Mouse (Mus musculus): ENCODE measurements around the gene Fam20b. TPM values are rescaled to one million over a fixed set of nuclear protein-coding genes. Genes with fewer than 3 reads are reported as not detected.
"Not testable (repeated sequence)": the region's sequence is repeated elsewhere in the genome, so short reads cannot be mapped to it uniquely, and the experiment has no call there.

Fam20b gene
- total RNA-seq, 2 experiments from 2014 or later, result 63.2 to 65.0 TPM

DNA sequence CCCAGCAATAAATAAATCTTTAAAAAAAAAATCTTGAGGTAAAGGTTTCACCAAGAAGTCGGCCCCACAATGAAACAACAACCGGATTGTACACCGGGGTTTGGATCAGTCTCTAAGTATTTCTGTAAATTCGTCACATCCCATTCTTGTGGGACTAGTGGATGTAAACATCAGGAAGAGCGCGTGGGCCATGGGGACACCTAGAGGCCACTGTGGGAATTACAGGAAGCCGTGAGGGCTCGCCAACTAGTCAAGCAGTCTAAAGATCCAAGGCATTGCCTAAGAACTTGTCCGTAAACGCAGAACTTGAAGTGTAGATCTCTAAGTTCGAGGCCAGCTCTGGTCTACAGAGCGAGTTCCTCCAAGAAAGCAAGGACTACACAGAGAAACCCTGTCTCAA lies 42.7 kb downstream of the Fam20b start:
- intact Hi-C loops (cut with DNase I), result no loop called here
- DNase-seq (ENCODE audit: extremely low spot score in 1 of 2, low spot score in 2 of 2), result peak in 1 of 2 experiments; percentile 47

DNA sequence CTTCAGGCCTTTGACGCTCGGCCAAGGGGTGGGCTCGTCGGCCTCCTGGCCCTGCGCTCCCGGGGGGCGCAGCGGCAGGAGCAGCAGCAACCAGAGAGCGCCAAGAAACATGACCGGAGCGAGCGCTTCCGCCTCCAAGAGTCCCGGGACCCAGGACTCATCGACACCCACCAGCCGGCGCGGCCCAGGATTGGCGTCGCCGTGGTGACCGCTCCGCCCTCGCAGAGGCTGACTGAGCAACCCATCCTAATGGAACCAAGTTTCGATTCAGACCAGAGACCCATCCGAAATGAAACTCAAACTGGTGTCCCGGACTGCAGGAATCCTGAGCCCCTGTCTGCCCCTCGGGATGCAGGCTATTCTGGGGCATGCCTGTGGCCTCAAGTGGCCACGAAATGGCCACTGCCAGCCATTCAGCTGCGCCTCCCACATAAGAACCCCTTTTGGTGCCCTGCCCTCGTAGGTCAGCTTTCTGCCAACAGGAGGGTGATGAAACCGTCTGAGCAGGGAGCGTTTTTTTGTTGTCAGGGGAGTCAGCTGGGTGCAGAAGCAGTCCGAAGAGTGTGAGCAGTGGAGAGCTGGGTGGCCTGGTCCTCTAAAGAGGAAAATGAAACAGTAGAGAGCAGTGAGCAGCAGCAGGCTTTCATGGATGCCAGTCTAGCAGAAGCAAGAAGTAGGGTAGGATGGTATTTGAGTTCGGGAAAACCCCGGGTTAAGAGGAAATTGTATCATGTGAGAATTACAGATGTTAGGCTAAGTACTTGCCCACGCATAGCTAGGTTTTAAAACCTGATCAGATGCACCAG lies 44.5 kb downstream of the Fam20b start, which contains the start of gene Tor3a:
TSS of gene Tor3a (minus strand) at position 162 of the 806 bp plus-strand sequence.
- intact Hi-C loops (cut with DNase I), result no loop called here

DNA sequence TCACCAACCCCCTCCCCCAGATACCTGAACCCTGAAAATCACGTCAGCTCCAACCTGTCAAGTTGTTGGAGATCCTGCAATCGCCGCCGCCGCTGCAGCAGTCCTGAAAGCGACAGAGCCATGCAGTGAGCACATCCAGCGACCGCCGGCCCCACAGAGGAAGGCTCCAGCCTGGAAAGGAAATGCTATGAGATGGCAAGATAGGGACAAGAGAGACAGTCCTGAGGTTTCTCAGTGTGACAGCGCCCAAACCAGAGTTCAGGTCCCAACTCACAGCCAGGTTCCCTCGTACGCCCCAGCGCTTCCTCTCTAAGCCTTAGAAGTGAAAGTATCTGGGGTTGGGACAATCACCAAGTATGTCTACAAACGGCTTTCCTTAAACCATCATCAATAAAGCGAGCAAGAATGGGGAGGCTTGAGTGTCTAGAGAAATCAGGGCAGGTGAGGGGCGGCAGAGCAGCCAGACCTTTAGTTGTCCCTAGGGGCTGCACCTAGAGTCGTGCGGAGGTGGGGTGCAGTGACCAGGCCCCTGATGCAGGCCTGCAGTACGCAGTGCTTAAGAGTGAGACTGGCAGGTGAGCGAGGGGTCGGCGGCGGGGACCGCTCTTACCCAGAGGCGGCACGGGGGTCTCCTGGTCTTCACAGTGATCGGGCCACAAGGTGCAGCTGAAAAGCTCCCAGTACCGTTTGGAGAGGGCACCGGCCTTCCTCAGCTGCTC lies 45.3 kb downstream of the Fam20b start:
- intact Hi-C loops (cut with DNase I), result no loop called here
- no peak for DNase-seq (ENCODE audit: extremely low spot score in 1 of 2, low spot score in 2 of 2)

More for the DNA sequence above, 44.5 kb downstream of the Fam20b start, which contains the start of gene Tor3a:
- DNase-seq (ENCODE audit: extremely low spot score in 1 of 2, low spot score in 2 of 2), result peak; percentile 49 to 85

DNA sequence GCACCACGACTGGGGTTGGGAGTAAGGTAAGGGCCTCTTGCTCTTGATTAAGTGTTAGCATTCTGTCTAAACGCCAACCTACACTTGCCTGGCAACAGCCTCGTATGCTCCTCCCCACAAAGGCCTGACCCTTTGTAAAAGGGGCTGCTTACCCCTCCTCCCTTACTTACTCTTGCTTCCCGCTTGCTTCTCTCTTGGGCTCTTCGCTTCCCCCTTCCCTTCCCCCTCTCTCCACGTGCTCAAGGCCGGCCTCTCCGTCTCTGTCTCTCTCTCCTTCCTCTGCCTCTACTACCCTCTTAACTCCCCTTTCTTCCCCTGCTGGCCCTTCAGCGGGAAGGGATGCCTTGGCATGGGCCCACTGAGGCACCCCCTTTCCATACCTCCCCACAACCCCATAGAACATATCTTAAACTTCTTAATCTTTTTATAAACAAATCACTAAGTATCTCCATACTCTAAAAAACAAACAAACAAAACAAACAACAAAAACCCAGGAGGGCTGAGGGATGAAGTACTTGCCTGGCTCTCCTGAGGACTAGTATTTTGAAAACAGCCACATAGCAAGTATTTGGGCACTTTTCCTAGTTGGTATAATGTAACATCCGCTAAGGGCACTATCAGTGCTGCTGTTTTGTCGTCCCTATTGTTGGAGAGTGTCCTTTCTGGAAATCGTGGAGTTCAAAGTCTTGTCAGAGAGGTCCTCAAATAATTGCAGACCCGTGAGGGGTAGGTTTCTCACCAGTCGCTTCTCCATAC lies 46.0 kb downstream of the Fam20b start:
- intact Hi-C loops (cut with DNase I), result no loop called here
- DNase-seq (ENCODE audit: extremely low spot score in 1 of 2, low spot score in 2 of 2), result no peak

DNA sequence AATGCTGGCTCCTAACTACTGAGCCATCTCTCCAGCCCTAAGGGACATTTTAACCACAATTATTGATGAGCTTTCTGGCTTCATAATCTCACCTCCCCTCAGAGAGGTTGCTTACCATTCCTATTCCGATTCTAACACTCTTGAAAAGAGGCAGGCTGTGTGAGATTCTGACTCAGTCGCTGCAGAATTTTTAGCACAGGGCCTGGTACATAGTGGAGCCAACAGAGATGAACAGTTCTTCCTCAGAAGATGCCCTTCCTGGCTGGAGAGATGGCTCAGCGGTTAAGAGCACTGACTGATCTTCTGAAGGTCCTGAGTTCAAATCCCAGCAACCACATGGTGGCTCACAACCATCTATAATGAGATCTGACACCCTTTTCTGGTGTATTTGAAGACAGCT lies 47.0 kb downstream of the Fam20b start:
- intact Hi-C loops (cut with DNase I), result no loop called here
- no peak for DNase-seq (ENCODE audit: extremely low spot score in 1 of 2, low spot score in 2 of 2)

DNA sequence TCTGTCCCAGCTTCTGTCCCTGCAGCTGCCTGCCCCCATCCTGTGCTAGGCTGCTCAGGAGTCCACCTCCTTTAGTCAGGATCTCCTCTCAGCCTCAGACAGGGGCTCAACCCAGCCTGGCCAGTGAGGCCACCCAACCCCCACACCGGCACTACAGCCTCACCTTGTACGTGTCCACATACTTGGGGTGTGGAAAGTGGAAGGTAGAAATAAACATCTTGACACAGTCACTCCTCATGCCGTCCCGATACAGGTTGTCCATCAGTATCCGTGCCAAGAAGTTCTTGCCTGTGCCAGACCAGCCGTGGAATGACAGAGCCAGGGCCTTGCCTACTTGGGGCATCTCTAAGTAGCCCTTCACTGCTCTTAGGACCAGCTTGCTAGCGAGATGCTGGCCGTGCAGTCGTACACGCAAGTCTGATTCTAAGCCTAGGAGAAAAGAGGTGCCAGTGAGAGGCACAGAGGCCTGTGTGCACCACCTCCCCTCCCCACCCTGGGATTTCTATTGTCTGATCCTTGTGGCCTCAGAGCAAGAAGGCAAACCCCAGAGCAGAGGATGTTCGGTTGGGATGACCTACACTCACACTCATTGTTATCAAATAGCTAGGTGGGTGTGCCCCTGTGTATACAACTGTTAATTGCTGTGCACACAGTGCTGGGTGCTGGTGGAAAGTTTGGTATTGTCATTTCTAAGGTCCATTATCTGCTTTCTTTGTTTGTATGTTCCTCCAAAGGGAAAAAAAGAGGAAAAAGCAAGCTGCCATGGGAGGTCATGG lies 49.5 kb downstream of the Fam20b start:
- intact Hi-C loops (cut with DNase I), result no loop called here
- DNase-seq (ENCODE audit: extremely low spot score in 1 of 2, low spot score in 2 of 2), result no peak

DNA sequence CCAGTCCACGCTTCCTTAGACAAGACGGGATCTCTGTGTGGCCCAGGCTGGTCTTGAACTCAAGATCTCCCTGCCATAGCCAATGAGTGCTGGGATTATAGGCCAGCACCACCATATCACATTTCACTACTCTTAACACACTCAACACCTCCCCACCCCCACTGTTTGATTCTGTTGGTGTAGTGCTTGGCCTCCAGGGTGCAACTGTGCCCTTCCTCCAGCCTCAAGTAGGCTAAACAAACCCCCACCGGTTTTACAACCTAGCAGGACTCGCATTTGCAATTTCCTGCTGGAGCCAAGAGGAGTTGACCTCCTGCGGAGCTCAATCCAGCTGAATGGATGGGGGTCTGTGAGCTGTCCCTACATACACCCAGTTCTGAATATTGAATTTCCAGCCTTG lies 50.3 kb downstream of the Fam20b start:
- no peak for DNase-seq (ENCODE audit: extremely low spot score in 1 of 2, low spot score in 2 of 2)
- intact Hi-C loops (cut with DNase I), result no loop called here

DNA sequence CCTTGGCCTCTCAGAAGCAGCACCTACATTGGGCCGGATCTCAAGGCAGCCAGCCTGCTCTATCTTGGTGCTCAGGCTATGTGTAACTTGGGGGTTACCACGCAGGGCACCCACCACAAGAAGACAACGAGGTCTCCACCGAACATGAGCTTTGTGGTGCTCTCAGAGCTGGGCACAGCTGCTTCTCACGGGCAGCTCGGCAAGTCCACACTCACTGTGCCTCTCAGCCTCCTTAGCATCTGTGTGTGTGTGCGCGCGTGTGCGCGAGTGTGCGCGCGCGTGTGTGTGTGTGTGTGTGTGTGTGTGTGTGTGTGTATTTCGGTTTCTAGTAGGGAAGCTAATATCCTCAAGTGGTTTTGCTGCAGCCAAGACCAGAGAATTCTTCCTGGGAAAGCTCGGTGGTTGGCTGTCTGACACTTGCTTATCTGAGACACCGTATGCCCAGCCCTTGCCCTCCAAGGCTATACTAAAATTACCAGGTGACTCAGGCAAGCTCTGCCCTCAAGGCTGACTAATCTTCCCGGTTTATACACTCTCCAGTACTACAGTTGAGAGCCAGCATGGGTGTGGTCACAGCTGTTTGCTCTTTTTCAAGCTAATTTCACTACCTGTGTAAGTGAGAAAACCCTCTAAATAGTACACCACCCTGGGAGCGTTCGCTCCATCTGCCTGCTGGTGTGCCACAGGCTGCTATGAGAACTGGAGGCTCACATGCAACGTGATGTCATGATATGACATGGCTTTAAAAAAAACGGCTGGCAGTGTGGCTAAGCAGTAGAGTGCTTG lies 51.6 kb downstream of the Fam20b start:
- intact Hi-C loops (cut with DNase I), result no loop called here
- no peak for DNase-seq (ENCODE audit: extremely low spot score in 1 of 2, low spot score in 2 of 2)

DNA sequence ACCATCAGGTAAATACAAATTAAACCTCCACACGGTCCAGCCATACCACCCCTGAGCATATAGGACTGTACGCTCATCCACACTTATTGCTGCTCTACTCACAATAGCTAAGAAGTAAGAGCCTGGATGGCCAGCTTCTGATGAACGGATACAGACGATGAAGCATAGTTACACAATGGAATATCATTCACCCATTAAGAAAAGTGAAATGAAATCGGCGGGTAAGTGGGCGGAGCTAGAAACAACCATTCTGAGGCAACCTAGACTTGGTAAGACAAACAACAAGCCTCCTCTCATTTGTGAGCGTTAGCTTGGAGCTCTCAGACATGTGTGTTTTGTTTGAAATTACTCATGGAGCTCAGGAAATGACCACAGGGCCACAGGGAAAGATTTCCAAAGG lies 53.1 kb downstream of the Fam20b start:
- intact Hi-C loops (cut with DNase I), result no loop called here
- no peak for DNase-seq (ENCODE audit: extremely low spot score in 1 of 2, low spot score in 2 of 2)

DNA sequence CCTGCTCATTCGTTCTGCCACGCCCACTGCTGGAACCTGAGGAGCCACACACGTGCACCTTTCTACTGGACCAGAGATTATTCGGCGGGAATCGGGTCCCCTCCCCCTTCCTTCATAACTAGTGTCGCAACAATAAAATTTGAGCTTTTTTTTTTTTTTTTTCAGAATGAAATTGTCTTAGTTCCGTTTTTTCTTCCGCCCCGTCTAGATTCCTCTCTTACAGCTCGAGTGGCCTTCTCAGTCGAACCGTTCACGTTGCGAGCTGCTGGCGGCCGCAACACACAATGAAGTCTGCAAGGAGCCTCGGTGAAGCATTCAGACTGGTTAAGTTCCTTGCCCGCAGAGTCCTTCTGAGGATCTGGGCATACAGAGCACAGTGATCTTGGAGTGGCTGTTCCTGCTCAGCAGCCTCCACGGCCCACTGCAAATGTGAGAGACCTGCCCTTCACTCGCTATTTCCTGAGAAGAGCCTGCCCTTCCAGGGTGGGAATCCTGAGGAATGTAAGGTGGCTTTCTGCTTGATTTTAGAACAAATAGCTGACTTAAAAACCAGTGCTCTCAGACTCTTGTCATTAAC lies 58.1 kb downstream of the Fam20b start:
- intact Hi-C loops (cut with DNase I); DNase-seq (ENCODE audit: extremely low spot score in 1 of 2, low spot score in 2 of 2): not testable (repeated sequence)

DNA sequence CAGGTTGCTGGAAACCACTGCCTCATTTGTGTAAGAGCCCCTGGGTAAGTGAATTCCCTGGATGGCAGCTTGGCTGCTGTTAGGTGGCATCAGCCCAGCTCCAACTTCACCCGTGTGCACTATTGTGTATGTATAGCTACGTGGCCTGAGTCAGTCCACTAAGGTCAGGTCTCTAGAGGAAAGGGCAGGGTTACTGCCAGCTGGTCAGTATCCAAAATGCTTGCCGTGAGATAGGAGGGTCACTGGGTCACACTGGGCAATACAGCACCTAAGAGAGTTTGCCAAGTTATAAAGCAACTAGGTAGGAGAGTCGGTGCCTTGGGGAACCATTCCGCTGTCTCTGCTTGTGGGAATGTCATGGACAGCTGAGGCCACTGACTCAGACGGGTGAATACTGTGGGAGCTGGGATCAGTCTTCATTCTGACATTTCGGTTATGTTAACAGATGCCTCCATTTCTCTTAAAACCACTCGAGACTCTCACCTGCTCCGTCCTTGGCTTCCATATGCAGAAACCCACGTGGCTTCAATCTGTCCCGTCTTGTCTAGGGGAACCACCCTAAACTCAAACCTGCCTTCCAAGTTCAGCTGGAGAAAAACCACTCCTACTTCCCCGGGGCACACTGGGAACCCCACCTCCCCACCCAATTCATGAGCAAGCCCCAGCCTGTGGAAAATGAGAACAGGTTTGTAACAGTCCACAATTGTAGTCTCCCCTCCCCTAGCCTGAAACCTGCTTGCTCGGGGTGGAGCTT lies 58.8 kb downstream of the Fam20b start:
- DNase-seq (ENCODE audit: extremely low spot score in 1 of 2, low spot score in 2 of 2), result no peak
- intact Hi-C loops (cut with DNase I), result no loop called here

DNA sequence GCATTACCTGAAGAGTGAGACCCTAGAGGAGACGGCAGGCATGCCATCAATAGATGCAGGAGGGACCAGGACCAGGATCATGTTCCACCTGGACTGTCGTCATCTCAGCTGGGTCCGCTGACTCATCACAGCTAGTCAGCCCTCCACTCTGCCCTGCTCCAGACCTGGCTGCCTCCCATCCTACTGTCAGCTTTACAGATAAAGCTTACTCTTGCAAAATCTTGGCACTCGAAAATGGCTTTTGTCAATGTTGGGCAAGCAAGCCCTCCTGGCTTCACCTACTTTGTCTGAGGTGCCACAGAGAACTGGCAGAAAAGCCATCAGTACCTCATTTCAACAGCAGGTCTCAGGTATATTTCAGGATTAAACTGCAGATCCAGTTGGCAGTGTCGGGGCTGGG lies 60.2 kb downstream of the Fam20b start:
- intact Hi-C loops (cut with DNase I), result no loop called here
- no peak for DNase-seq (ENCODE audit: extremely low spot score in 1 of 2, low spot score in 2 of 2)

DNA sequence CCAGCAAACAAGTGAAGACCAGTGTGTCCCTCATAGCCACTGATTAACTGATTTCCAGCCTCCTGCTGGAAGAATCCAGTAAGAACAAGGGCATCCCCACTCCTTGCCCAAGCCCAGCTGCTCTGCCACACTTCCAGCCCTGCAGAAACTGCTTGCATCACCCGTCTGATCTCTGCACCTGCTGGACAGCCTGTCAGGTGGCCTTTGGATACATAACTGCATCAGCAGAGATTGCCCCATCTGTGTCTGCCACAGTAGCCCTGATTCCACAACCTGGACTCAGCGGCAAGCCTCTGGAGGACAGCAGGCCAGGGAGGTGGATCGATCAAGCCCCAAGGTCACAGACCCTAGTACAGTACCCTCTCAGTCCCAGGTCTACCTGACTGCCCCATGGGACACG lies 61.4 kb downstream of the Fam20b start:
- intact Hi-C loops (cut with DNase I), result no loop called here
- no peak for DNase-seq (ENCODE audit: extremely low spot score in 1 of 2, low spot score in 2 of 2)

DNA sequence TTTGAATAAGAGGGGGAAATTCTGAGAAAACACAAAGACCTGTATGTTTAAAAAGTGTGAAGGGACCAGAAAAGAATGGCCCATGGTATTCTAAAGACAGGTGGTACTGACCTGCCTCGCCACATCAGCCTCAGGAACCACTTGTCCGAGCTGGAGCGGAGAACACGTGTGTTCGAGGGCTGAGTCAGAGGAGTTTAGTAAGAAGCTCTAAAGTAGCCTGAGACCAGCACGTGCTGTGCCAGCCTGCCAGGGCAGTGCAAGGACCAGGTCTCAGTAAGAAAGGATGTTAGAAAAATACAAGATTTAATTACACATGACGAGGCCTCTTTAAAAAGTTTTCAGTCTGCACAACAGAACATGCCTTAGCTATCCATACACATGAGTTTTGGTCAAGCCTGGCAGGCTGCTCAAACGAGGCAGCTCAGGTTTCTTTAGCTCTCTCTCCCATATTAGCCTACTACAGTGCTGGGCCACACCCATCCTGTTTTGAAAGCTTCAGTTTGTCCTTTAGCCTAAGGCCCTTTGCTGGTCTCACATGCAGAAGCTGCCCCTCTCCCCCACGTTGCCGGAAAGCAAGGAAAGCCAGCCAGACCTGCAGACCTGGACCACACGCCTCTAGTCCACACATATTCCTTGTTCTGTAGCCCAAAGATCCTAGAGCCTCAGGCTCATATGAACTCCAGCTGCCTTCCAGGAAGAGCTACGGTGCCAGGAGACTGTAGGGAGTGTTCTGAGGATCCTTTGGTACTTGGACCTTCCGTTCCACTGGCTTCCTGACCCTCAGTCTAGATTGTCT lies 64.0 kb downstream of the Fam20b start:
- no peak for DNase-seq (ENCODE audit: extremely low spot score in 1 of 2, low spot score in 2 of 2)
- intact Hi-C loops (cut with DNase I), result no loop called here

DNA sequence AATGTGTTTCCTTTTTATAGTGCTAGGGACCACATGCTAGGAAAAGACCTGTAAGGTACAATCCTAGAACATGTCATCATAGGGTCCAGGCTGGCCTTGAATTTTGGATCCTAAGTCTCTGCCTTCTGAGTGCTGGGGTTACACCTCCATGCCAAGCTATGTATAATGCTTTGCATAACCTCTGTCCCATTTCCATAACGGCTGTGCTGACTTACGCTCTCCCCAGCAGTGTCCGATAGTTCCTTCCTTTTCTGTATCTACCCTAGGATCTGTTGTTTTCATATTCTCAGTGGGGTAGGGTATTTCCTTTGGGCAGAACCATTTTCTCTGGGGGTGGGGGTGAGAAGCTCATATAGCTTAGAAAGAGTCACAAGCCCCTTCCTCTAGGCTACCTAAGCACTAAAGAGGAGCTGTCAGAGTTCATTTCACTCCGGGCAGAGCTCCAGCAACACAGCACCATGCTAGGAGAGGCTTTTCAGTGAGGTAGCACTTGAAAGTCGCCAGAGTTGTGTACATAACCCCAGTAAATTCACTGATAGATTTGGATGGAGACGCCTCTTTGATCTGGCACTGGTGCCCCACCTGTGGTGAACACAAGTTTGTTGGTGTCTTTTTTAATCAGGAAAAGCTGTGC lies 66.6 kb downstream of the Fam20b start:
- no peak for DNase-seq (ENCODE audit: extremely low spot score in 1 of 2, low spot score in 2 of 2)
- intact Hi-C loops (cut with DNase I), result no loop called here

DNA sequence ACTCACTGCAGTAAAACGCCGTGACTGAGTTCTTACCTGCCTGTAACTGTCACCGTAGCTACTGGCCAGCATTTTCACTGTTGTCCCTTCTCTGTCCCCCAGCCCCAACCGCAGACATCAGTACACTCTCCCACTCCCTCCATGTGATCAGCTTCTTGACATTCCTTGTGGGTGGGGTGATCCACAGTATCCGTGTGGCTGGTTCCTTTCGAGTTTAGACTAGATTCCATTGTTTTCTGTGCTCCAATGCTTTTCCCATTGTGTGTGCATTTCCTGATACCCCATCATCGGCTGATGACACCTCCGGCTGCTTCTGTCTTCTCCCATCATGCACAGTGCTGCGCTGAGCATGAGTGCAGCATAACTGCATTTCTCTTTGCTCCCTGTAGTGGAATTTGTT lies 68.3 kb downstream of the Fam20b start:
- no peak for DNase-seq (ENCODE audit: extremely low spot score in 1 of 2, low spot score in 2 of 2)
- intact Hi-C loops (cut with DNase I), result no loop called here
